Mouse (Mus musculus): ENCODE results near the gene Nudt8.
"Not testable (repeated sequence)": the region's sequence is repeated elsewhere in the genome, so short reads cannot be mapped to it uniquely, and the experiment has no call there.

Nudt8 gene

GRCm38 (mm10) chr19:4017921-4018587 is 17.7 kb downstream of the Nudt8 start:
- no peak for DNase-seq

- peak; percentile 69 to 74 for DNase-seq
These were observed 18.6 kb downstream of the Nudt8 start for GRCm38 (mm10) chr19:4018743-4019583.

- no peak for DNase-seq
These were observed 22.8 kb downstream of the Nudt8 start for GRCm38 (mm10) chr19:4023185-4023584.

GRCm38 (mm10) chr19:4027576-4027975 is 27.2 kb downstream of the Nudt8 start:
- no peak for DNase-seq

GRCm38 (mm10) chr19:4032668-4033067 is 32.3 kb downstream of the Nudt8 start:
- no peak for DNase-seq

- DNase-seq, result no peak
These were observed 32.9 kb downstream of the Nudt8 start for GRCm38 (mm10) chr19:4033298-4033697.

- DNase-seq, result no peak
These were observed 33.4 kb downstream of the Nudt8 start for GRCm38 (mm10) chr19:4033742-4034141.

- no peak for DNase-seq
These were observed 36.1 kb downstream of the Nudt8 start for GRCm38 (mm10) chr19:4036327-4037045.

GRCm38 (mm10) chr19:4037154-4037787 is 36.9 kb downstream of the Nudt8 start:
- DNase-seq, result not testable (repeated sequence)

GRCm38 (mm10) chr19:4037788-4038232 is 37.4 kb downstream of the Nudt8 start, which contains the start of gene Gstp1:
Gstp1 (minus strand) TSS chr19:4037985.
- peak; percentile 84 to 86 for DNase-seq

- not testable (repeated sequence) for DNase-seq
These were observed 40.6 kb downstream of the Nudt8 start for GRCm38 (mm10) chr19:4040941-4041340.

GRCm38 (mm10) chr19:4041500-4041899 is 41.1 kb downstream of the Nudt8 start:
- DNase-seq, result not testable (repeated sequence)

GRCm38 (mm10) chr19:4042124-4042523 is 41.7 kb downstream of the Nudt8 start:
- peak in 1 of 2 experiments; percentile 17 for DNase-seq

- DNase-seq, result peak in 1 of 2 experiments; percentile 28
These were observed 43.7 kb downstream of the Nudt8 start for GRCm38 (mm10) chr19:4044109-4044508.

GRCm38 (mm10) chr19:4045966-4046865 is 45.8 kb downstream of the Nudt8 start, which contains the start of gene Gstp2:
Gstp2 (minus strand) TSS chr19:4046023.
- DNase-seq, result no peak

GRCm38 (mm10) chr19:4046866-4047254 is 46.5 kb downstream of the Nudt8 start:
- DNase-seq, result no peak

GRCm38 (mm10) chr19:4047859-4048258 is 47.5 kb downstream of the Nudt8 start:
- peak; percentile 93 to 94 for DNase-seq

GRCm38 (mm10) chr19:4049069-4049468 is 48.7 kb downstream of the Nudt8 start:
- DNase-seq, result not testable (repeated sequence)

GRCm38 (mm10) chr19:4051016-4051415 is 50.6 kb downstream of the Nudt8 start:
- peak; percentile 30 to 33 for DNase-seq
